Mouse (Mus musculus) embryo, embryonic 10 days (tissue): ENCODE results near the gene Lmo1.

Experiments used
- DNase-seq: peaks from one replicate; pipeline ENCODE4 v3.0.0-alpha.2; 2015; ENCODE audit warnings: low spot score

The Lmo1 gene

DNA sequence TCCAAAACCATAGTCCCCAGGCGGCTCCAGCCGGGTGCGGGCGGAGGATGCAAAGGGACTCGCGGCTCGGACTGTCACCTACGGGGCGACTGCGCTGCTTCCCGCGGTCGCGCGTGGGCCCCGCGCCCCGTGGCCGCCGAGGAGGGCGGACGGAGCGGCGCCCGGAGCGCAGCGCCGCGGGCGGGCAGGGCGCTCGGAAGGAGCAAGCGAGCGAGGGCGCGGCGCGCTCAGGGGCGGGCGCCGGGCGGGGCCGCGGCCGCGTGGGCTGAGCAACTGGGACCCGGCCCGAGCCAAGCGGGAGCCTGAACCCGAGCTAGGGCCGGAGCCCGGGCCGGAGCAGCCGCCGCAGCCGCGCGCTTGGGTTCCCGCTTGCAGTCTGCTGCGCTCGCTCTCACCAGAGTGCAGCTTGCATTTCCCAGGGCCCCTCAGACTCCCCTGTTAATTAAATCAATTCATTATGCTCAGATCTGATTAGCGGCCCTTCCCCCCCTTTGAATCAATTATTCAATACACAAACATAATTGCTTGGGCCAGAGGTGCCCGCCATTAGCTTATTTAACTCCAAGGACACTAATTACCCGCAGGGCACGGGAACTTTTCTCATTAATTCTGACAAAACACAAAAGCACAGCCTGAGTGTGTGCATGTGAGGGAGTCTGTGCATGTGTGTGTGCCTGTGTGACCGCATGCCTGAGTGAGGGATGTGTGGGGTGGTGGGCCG, at the start of gene Lmo1:
Lmo1 (minus strand) TSS at position 259 of the 721 bp plus-strand sequence.
- peak; percentile 47 for DNase-seq

DNA sequence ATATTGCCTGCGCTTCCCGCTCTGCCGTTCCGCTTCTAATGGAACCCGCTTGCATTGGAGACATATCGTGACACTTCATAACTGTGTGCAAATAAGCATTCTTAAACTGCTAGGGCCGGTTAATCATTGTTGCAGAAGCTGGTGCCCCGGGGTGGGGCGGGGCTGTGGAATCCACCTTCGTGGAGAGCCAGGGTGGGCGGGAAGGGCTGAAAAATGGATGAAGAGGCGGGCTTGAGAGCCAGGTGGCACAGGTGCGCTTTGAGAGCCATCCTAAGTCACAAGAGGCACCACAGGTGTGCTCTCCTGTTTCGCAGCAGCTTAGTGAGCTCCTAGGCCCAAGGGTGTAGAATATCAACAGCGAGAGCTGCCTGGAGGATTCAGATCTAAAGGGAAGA, 46.7 kb upstream of the Lmo1 start:
- no peak for DNase-seq

- no peak for DNase-seq
Observed at GRCm38 (mm10) chr7:109220766-109221715, 46.0 kb upstream of the Lmo1 start.

GRCm38 (mm10) chr7:109220026-109220425, 45.0 kb upstream of the Lmo1 start:
- DNase-seq = no peak

DNA sequence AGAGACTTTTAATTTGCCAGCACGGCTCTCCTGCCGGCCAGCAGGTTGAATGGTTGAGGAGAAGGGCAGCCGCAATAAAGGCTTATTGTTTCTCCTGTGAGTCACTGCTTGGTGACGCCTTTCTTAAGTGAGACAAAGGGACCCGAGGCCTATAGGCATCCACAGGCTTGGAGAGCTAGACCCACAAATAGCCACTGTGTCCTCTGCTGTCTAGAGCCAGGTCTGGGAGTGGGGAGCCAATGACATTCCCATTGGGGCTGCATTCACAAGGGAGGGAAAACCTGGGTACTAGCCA, 43.9 kb upstream of the Lmo1 start:
- DNase-seq = peak; percentile 27

- peak; percentile 87 for DNase-seq
Observed at GRCm38 (mm10) chr7:109218130-109218976, 43.3 kb upstream of the Lmo1 start.

DNA sequence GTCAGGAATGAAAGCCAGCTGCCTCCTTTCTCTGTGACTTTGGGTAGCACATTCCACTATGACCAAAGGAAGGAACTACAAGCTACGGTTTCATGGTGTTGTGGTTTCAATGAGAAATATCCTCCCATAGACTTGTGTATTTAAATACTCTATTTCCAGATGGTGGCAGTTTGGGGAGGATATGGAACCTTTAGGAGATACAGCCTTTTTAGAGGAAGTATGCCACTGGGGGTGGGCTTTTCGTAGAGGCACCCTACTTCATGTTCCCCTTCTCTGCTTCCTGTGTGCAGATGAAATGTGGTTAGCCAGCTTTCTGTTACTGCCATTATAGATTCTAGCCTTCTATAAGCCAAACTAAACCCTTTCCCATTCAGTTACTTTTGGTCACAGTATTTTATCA, 34.8 kb upstream of the Lmo1 start:
- no peak for DNase-seq

- DNase-seq = no peak
Observed at GRCm38 (mm10) chr7:109207811-109208210, 32.8 kb upstream of the Lmo1 start.

- DNase-seq = no peak
Observed at GRCm38 (mm10) chr7:109206358-109206757, 31.4 kb upstream of the Lmo1 start.

GRCm38 (mm10) chr7:109203140-109203539, 28.1 kb upstream of the Lmo1 start:
- no peak for DNase-seq

DNA sequence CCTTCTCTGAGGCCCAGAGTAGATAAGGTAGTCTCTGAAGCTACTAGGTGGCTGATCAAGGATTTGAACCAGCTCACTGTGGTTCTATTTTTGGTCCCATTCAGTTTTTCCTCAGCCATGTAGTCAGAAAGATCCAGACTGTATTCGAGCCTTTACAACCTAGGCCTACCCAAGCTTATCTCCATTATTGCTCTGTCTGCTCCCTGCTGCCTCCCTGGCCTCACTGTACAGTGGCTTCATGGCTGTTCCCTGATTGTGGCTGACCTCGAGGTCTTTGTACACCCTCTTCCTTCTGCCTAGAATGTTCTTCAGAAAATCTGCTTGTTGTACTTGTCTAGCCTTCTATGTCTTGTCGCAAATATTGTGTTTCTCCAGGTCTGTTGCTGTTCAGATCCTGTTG, 25.6 kb upstream of the Lmo1 start:
- no peak for DNase-seq

DNA sequence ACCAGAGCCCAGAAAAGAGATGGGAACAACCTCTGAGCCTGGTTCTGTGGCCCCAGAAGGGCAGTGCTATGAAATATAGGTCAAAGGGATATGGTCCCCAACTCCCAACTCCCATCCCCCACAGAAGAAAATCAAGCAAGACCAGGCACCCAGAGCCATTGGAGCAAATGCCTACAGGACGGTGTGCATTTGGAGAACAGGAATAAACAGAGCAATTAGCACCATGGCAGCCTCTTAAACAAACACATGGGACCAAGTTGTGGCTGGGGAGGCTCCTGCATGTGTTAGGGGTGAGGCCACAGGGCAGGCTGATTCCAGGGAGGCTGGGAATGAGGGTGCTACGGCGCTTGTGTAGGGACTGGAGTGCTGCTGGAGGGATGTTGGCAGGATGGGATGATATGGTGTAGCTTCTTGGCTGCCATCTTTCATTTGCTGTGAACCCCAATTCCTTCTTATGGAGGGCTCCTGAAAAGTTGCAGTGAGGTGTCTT, 22.2 kb upstream of the Lmo1 start:
- no peak for DNase-seq

GRCm38 (mm10) chr7:109196399-109197082, 21.5 kb upstream of the Lmo1 start:
- DNase-seq = peak; percentile 77

GRCm38 (mm10) chr7:109195982-109196381, 21.0 kb upstream of the Lmo1 start:
- DNase-seq = no peak

- no peak for DNase-seq
Observed at GRCm38 (mm10) chr7:109194850-109195249, 19.8 kb upstream of the Lmo1 start.

DNA sequence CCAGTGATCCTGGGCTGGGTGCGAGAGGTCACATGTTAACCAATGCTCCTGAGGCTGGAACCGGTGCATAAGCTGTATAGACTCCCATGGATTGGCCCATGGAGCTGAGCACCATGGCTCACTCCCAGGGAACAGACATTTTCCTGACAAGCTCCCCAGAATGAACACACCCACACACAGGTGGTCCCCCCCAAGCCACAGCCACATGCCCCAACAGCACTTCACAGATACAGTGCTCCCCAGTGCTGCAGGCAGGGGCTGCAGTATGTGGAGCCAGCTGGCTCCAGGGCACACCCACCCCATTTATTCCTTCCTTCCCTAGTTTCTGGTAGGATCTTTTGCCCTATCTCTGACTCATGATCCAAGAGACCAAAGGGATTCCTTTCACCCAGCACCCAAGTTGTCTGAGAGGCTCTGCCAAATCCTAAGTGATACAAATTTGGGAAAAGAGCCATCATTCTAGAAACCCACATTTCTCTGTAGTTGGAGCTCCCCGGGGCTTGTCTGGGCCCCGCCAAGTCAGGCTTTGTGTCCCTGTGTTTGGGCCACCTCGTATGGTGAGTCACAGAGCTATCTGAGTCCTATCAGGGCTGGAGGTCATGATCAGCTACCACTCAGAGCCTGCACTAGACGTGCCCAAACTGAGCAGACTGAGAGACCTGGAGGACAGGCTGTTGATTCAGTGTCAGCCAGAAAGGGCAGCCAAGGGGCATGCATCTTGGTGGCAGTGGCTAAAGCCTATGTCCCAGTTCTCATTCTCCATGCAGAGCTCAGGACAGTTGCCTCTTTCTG, 12.4 kb upstream of the Lmo1 start:
- no peak for DNase-seq

DNA sequence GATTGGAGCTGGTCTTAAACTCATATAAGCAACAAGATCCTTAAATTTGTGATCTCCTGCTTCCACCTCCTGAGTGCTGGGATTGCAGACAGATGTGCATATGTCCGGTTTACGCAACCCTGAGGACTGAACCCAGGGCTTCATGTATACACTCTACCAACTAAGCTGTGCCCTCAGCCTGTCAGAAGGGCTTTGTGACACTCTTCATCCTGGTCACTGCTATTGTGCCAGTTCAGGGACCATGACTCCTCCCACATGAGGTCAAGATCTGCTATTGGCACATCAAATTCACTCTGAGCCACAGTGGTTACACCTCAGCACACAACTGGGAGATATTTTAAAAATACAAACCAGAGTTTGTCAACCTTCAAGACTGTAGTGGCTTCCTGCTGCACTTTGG, 11.0 kb upstream of the Lmo1 start:
- no peak for DNase-seq

GRCm38 (mm10) chr7:109185564-109185963, 10.6 kb upstream of the Lmo1 start:
- no peak for DNase-seq

GRCm38 (mm10) chr7:109176688-109177087, 1.7 kb upstream of the Lmo1 start:
- no peak for DNase-seq

GRCm38 (mm10) chr7:109175670-109176625, 941 bp upstream of the Lmo1 start:
- peak; percentile 45 for DNase-seq
